Mouse (Mus musculus): Measurements from ENCODE around the gene Ggt6.
A peak's percentile ranks its signal among the peaks of the same experiment; 100 is the strongest.

Ggt6 gene

GRCm38 (mm10) chr11:72434963-72435693 is at the start of gene Ggt6:
Gene Ggt6, plus strand, starts transcription at chr11:72435526.
- peak; percentile 6 to 24 for DNase-seq

GRCm38 (mm10) chr11:72388113-72388529 is 47.2 kb upstream of the Ggt6 start:
- peak in 1 of 2 experiments; percentile 16 for DNase-seq

GRCm38 (mm10) chr11:72389407-72390142 is 45.8 kb upstream of the Ggt6 start:
- peak in 1 of 2 experiments; percentile 62 for DNase-seq

- peak in 1 of 2 experiments; percentile 22 for DNase-seq
Observed at GRCm38 (mm10) chr11:72391181-72391580, 44.1 kb upstream of the Ggt6 start.

- no peak for DNase-seq
Observed at GRCm38 (mm10) chr11:72393243-72393642, 42.1 kb upstream of the Ggt6 start.

- peak; percentile 64 to 85 for DNase-seq
Observed at GRCm38 (mm10) chr11:72393669-72394068, 41.7 kb upstream of the Ggt6 start.

GRCm38 (mm10) chr11:72394694-72395093 is 40.6 kb upstream of the Ggt6 start:
- DNase-seq: peak in 1 of 2 experiments; percentile 20

GRCm38 (mm10) chr11:72395652-72396051 is 39.7 kb upstream of the Ggt6 start:
- peak in 1 of 2 experiments; percentile 27 for DNase-seq

GRCm38 (mm10) chr11:72396621-72397020 is 38.7 kb upstream of the Ggt6 start:
- peak; percentile 53 to 86 for DNase-seq

- peak; percentile 91 to 95 for DNase-seq
Observed at GRCm38 (mm10) chr11:72397072-72397471, 38.3 kb upstream of the Ggt6 start.

- DNase-seq: peak in 1 of 2 experiments; percentile 32
Observed at GRCm38 (mm10) chr11:72397811-72398525, 37.4 kb upstream of the Ggt6 start.

GRCm38 (mm10) chr11:72401068-72401467 is 34.3 kb upstream of the Ggt6 start:
- no peak for DNase-seq

- peak in 1 of 2 experiments; percentile 23 for DNase-seq
Observed at GRCm38 (mm10) chr11:72402017-72402416, 33.3 kb upstream of the Ggt6 start.

GRCm38 (mm10) chr11:72402969-72403368 is 32.4 kb upstream of the Ggt6 start:
- DNase-seq: peak in 1 of 2 experiments; percentile 20

GRCm38 (mm10) chr11:72405532-72405931 is 29.8 kb upstream of the Ggt6 start:
- DNase-seq: peak in 1 of 2 experiments; percentile 19

GRCm38 (mm10) chr11:72406079-72406675 is 29.1 kb upstream of the Ggt6 start:
- DNase-seq: peak; percentile 40 to 48

- peak in 1 of 2 experiments; percentile 19 for DNase-seq
Observed at GRCm38 (mm10) chr11:72407081-72407480, 28.2 kb upstream of the Ggt6 start.

GRCm38 (mm10) chr11:72407574-72407973 is 27.8 kb upstream of the Ggt6 start:
- DNase-seq: peak in 1 of 2 experiments; percentile 25

GRCm38 (mm10) chr11:72408451-72409170 is 26.7 kb upstream of the Ggt6 start:
- no peak for DNase-seq

GRCm38 (mm10) chr11:72409649-72410385 is 25.5 kb upstream of the Ggt6 start:
- DNase-seq: peak in 1 of 2 experiments; percentile 29

GRCm38 (mm10) chr11:72410521-72411092 is 24.7 kb upstream of the Ggt6 start:
- peak in 1 of 2 experiments; percentile 44 for DNase-seq

Data from lung, postnatal 4 days (tissue).